ENCODE assay signal across 9 mouse cellular contexts in the genomic region with DNA sequence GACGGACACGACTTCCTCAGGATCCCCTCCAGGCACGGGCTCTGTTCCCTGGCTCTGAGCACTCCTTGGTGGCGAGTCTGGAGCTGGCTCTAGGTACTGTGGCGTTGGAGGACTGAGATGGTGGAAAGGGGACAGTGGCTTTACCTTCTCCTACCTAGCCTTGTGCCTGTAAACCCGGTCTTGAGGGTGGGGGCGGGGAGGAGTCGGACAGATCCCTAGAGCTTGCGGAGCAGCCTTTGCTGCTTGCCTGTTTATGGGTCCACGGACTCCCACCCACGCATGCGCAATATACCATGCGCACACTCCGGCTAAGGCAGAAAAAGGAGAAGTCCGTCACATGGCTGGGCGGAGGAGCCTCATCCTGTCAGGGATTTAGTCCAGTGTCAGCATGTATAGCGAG. TPM values are rescaled to one million over a fixed set of nuclear protein-coding genes. Genes with fewer than 3 reads are reported as not detected.
A peak's percentile ranks its signal among the peaks of the same experiment; 100 is the strongest.
DNase-seq lines count a peak whose midpoint lies in the region; ATAC-seq and TF ChIP-seq lines count a peak whose summit lies in the region.
"Had no signal": no experiment of that assay in that cellular context is flagged by ENCODE, and none has a peak within 500 bp of the region (broad histone marks: within the 10 kb centered on the region; RNA-seq: fewer than 3 reads in every experiment).

No protein-coding gene starts in this region.

- H3K4me2 ChIP-seq in liver, embryonic 15.5 days = 0 out of 2 replicates have a peak overlapping the region, but pooled peaks have one; percentile 30

- DNase-seq in adrenal gland, adult 2 months = peak; percentile 14
- DNase-seq in adrenal gland, adult 18-20 months (ENCODE audit: low spot score in 2 of 2) = no peak
- DNase-seq in urinary bladder, adult 2 months (ENCODE audit: low spot score) = peak; percentile 24
- no peak for DNase-seq in urinary bladder, postnatal 10 days (ENCODE audit: low spot score)
- DNase-seq in spleen, adult 2 months (ENCODE audit: low read depth in 1 of 2, low spot score in 2 of 2) = peak; percentile 46 to 57
- no peak for DNase-seq in thymus, adult 2 months
- DNase-seq in cerebellum, postnatal 4 days (ENCODE audit: low spot score in 2 of 2) = no peak

- H3K4me3 ChIP-seq in liver, embryonic 15.5 days (replicated peaks) = no peak overlapping the region
- peak overlapping the region; percentile 31; the same call in 1 of the 2 replicates for H3K4me3 ChIP-seq in spleen, adult 2 months (ENCODE audit: extremely low read depth, insufficient read depth, insufficient read length)
- H3K4me3 ChIP-seq in thymus, adult 2 months (ENCODE audit: control insufficient read depth, insufficient read depth, low read length) = no peak overlapping the region

- H3K27me3 ChIP-seq in liver, embryonic 15.5 days = peaks cover 6% of the 10 kb centered on the region; the same call in 1 of the 2 replicates
- H3K27me3 ChIP-seq in spleen, adult 2 months (ENCODE audit: control insufficient read depth, insufficient read depth, low read length) = no peaks in the 10 kb centered on the region
- no peaks in the 10 kb centered on the region for H3K27me3 ChIP-seq in thymus, adult 2 months (ENCODE audit: control insufficient read depth, insufficient read depth, low read length)

- no peaks in the 10 kb centered on the region for H3K9me3 ChIP-seq in liver, embryonic 15.5 days (replicated peaks)

- no peak for TF ChIP-seq CTCF in spleen, adult 2 months (IDR thresholded peaks at IDR 0.05; ENCODE audit: extremely low read depth, insufficient read depth, insufficient read length, insufficient replicate concordance)
- no peak for TF ChIP-seq CTCF in thymus, adult 2 months (IDR thresholded peaks at IDR 0.05; ENCODE audit: borderline replicate concordance, control insufficient read depth, extremely low read depth, insufficient read depth, low read length, poor library complexity)

- WGBS in liver, embryonic 15.5 days (ENCODE audit: insufficient replicate concordance) = 26% methylated on average over 17 of the region's 17 CpGs
- WGBS in spleen, adult 2 months = 13% methylated on average over 17 of the region's 17 CpGs
- 17% methylated on average over 17 of the region's 17 CpGs for WGBS in thymus, adult 2 months

- H3K27ac ChIP-seq in liver, embryonic 15.5 days (replicated peaks) = no peak overlapping the region
- no peak overlapping the region for H3K27ac ChIP-seq in spleen, adult 2 months (ENCODE audit: insufficient read depth, low read length)
- no peak overlapping the region for H3K27ac ChIP-seq in thymus, adult 2 months (ENCODE audit: control insufficient read depth, insufficient read depth, low read length)

- no peak overlapping the region for H3K9ac ChIP-seq in liver, embryonic 15.5 days

- no peak for ATAC-seq in liver, embryonic 15.5 days (ENCODE audit: insufficient read depth)

- H3K36me3 ChIP-seq in liver, embryonic 15.5 days (replicated peaks) = no peaks in the 10 kb centered on the region
- no peaks in the 10 kb centered on the region for H3K36me3 ChIP-seq in spleen, adult 2 months (ENCODE audit: control insufficient read depth, insufficient read depth, low read length)
- H3K36me3 ChIP-seq in thymus, adult 2 months (ENCODE audit: control insufficient read depth, insufficient read depth, low read length) = no peaks in the 10 kb centered on the region

- no peak for TF ChIP-seq POLR2A in spleen, adult 2 months (IDR thresholded peaks at IDR 0.05; ENCODE audit: low read depth, low read length)
- no peak for TF ChIP-seq POLR2A in thymus, adult 2 months (IDR thresholded peaks at IDR 0.05; ENCODE audit: control insufficient read depth, extremely low read depth, insufficient read depth, low read length, poor library complexity)

- H3K4me1 ChIP-seq in liver, embryonic 15.5 days (replicated peaks) = no peaks in the 10 kb centered on the region
- no peaks in the 10 kb centered on the region; the same call in 1 of the 2 replicates for H3K4me1 ChIP-seq in spleen, adult 2 months (ENCODE audit: control insufficient read depth, insufficient read depth, insufficient read length)
- H3K4me1 ChIP-seq in thymus, adult 2 months (replicated peaks; ENCODE audit: control insufficient read depth, insufficient read depth, low read length) = peaks cover 5% of the 10 kb centered on the region

RNA-seq across cellular contexts. Expression of a gene that starts 13.9 kb away (rescaled TPM):
- not detected for total RNA-seq in adrenal gland, adult 2 months (2021)
- polyA plus RNA-seq in adrenal gland, adult 2 months (2012; rRNA removed) = not detected in 2 replicates
- not detected for total RNA-seq in adrenal gland, adult 18-20 months (2021)
- 0.41 and 0.52 TPM in 2 replicates for polyA plus RNA-seq in urinary bladder, adult 2 months (2012; rRNA removed)
- polyA plus RNA-seq in liver, embryonic 15.5 days (2015; fragmentation: Nextera tagmentation; extraction: Ambion mirVana) = not detected in 2 replicates
- polyA plus RNA-seq in spleen, adult 2 months (2012; rRNA removed) = not detected in 2 replicates
- not detected in 2 replicates for polyA plus RNA-seq in thymus, adult 2 months (2012; rRNA removed)

RNA-seq across cellular contexts. Expression of a gene that starts 42.1 kb away (rescaled TPM):
- not detected for total RNA-seq in adrenal gland, adult 2 months (2021)
- 0.18 TPM in 1 of 2 replicates, not detected in the other for polyA plus RNA-seq in adrenal gland, adult 2 months (2012; rRNA removed)
- total RNA-seq in adrenal gland, adult 18-20 months (2021) = not detected
- polyA plus RNA-seq in urinary bladder, adult 2 months (2012; rRNA removed) = 0.06 and 0.21 TPM in 2 replicates
- polyA plus RNA-seq in liver, embryonic 15.5 days (2015; fragmentation: Nextera tagmentation; extraction: Ambion mirVana) = 0.08 and 0.16 TPM in 2 replicates
- 0.83 and 1.1 TPM in 2 replicates for polyA plus RNA-seq in spleen, adult 2 months (2012; rRNA removed)
- 0.79 and 1.8 TPM in 2 replicates for polyA plus RNA-seq in thymus, adult 2 months (2012; rRNA removed)
- total RNA-seq: left cerebral cortex, postnatal 25 days had no signal

Comparison
In these comparisons a context has a peak if more than half of its experiments do, and no peak if none do; other contexts are left out.
1. DNase-seq: peak in adrenal gland, adult 2 months (single experiment), urinary bladder, adult 2 months (single experiment) and spleen, adult 2 months (2 of 2); none in adrenal gland, adult 18-20 months (0 of 2), urinary bladder, postnatal 10 days (single experiment), thymus, adult 2 months (single experiment) and cerebellum, postnatal 4 days (0 of 2).